Mouse (Mus musculus) ZHBTc4 (cell line): ENCODE measurements at regions not wholly inside any gene's neighbourhood (a gene's known extent, or its start where the extent isn't known, plus 50 kb on each side); places are given as distances from the start of the nearest gene placed in this dataset.

Source experiments
- DNase-seq: peaks from one replicate; pipeline ENCODE4 v3.0.0-alpha.2; 2011; ENCODE audit warnings: low read depth, low spot score

DNA sequence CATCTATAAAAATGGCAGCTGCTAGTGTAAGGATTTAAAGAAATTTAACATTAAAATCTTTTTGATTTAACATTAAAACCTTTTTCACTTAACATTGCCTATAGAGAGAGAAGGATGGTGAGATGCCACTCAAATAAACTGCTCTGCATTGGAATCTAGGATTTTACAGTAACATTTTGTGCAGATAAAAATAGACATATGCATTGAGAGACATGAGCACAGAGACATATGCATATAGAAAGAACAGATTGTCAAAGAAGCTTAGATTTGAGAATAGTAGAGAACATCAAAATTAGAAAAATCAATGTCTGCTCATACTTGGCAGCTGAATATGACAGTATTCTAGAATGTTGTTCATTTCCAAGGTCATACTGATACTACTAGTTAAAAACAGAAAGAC lies 220.2 kb downstream of the Arap2 start:
- DNase-seq = no peak

DNA sequence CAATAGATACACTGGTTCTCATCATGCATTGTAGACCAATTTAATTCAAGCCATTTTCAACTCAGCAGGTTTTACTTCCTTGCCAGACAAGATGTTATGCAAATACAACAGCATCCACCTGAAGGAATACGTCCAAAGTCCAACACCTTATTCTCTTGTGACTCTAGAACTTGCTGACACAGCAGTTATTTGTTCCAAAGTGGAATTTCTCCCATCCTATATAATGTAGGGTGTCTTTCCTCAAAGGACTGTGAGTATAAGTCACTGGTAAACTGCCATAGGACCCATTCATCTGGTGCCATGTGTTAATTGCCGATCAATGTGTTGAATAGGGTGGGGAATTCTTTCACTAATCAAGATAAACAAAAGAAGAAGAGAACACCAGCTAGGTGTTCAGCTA lies 226.7 kb downstream of the Arap2 start:
- DNase-seq = no peak

DNA sequence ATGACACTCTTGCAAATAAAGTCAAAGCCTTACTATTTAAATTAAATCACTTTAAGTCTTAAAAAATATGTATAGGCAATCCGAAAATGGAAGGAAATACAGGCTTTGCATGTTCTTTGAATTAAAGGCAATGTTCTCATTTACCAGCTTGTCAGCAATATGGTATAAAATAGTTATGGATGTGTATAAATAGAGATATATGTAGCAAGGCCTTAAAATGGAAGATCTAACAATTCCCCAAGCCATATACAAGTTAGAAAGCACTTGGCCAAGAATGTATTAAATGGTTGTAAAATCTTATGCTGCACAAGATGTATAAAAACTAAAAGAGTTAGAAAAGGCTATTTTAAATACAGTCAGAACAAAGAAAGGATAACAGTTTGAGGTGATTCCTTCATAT lies 254.1 kb downstream of the Arap2 start:
- no peak for DNase-seq

- peak; percentile 57 for DNase-seq
These were observed 282.4 kb downstream of the Arap2 start for GRCm38 (mm10) chr5:62483521-62483920.

GRCm38 (mm10) chr5:62480967-62481366 lies 285.0 kb downstream of the Arap2 start:
- peak; percentile 4 for DNase-seq

DNA sequence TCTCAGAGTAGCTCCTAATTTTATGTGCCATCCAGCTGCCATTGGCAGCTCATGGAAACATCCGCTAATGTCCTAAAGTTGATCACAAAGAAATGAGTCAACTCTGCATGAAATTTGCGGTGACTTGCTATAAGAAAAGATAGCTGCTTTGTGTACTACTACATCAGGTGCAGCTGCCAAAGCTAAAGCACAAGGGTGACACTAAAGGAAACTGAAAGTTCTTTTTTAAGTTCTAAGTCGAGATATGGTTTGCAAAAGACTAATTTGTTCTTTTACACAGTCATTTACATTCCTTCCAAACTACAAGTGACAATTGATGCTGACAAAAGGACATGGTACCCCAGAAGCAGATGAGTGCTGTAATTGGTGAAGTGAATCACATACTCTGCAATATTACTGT lies 292.5 kb downstream of the Arap2 start:
- DNase-seq = no peak

- no peak for DNase-seq
These were observed 299.2 kb downstream of the Arap2 start for GRCm38 (mm10) chr5:62466802-62467201.

DNA sequence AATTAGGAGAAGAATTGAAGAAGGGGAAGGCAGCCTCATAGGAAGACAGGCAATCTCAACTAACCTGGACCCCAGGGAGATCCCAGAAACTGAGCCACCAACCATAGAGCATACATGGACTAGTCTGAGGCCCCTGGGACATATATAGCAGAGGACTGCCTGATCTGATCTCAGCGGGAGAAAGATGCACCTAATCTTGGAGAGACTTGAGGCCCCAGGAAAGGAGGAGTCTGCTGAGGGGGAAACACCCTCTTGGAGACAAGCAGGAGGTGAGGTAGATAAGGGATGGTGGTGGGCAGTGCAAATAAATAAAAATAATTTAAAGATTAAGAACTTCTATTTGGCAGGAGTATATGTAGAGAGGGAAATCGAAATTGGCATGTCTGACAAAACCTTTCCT lies 303.4 kb downstream of the Arap2 start:
- DNase-seq = no peak
